25 mouse cellular contexts compared by ENCODE assay signal in the genomic region with DNA sequence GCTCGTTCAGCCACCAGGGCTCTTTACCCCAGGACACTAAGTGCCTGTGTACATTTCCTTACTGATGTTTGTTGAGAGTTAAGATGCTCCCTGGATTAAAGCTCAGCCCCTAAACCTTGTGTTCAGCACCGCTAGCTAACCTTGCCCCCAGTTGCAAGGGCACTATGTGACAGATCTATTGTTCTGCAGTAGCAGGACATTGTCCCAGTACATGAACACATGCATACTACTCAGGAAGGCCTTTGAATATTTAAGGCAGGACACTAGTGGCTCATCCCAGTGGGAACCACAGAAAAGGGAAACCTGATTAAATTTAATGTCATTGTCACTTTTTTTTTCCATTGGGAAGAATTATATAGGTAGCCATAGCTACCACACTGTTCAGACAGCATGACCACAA.
A peak's percentile ranks its signal among the peaks of the same experiment; 100 is the strongest.
DNase-seq lines count a peak whose midpoint lies in the region; ATAC-seq and TF ChIP-seq lines count a peak whose summit lies in the region.
"Had no signal": no experiment of that assay in that cellular context is flagged by ENCODE, and none has a peak within 500 bp of the region (broad histone marks: within the 10 kb centered on the region; RNA-seq: fewer than 3 reads in every experiment).

No protein-coding gene starts in this region.

- H3K4me3 ChIP-seq in hindbrain, embryonic 11.5 days (ENCODE audit: low read depth, low read length) = no peak overlapping the region
- H3K4me3 ChIP-seq in hindbrain, embryonic 16.5 days (ENCODE audit: low read length) = no peak overlapping the region
- no peak overlapping the region for H3K4me3 ChIP-seq in midbrain, embryonic 13.5 days (replicated peaks)
- no peak overlapping the region for H3K4me3 ChIP-seq in midbrain, embryonic 15.5 days
- no peak overlapping the region for H3K4me3 ChIP-seq in lung, adult 2 months (replicated peaks; ENCODE audit: extremely low read depth, low read depth, low read length)
- H3K4me3 ChIP-seq: embryonic facial prominence, embryonic 13.5 days; embryonic facial prominence, embryonic 15.5 days; erythroblast, embryonic 14.5 days; forebrain, embryonic 13.5 days; forebrain, embryonic 15.5 days had no signal

- TF ChIP-seq POLR2A in lung, adult 2 months (IDR thresholded peaks at IDR 0.05; ENCODE audit: borderline replicate concordance, extremely low read depth, low read depth, low read length) = no peak

- no peaks in the 10 kb centered on the region for H3K9me3 ChIP-seq in hindbrain, embryonic 11.5 days (ENCODE audit: control insufficient read depth, low read length)
- H3K9me3 ChIP-seq in hindbrain, embryonic 16.5 days (ENCODE audit: control insufficient read depth, low read length) = no peaks in the 10 kb centered on the region
- no peaks in the 10 kb centered on the region for H3K9me3 ChIP-seq in midbrain, embryonic 13.5 days
- H3K9me3 ChIP-seq in midbrain, embryonic 15.5 days = no peaks in the 10 kb centered on the region
- H3K9me3 ChIP-seq: embryonic facial prominence, embryonic 13.5 days; embryonic facial prominence, embryonic 15.5 days; forebrain, embryonic 13.5 days; forebrain, embryonic 15.5 days; G1E had no signal

- no peak overlapping the region for H3K9ac ChIP-seq in hindbrain, embryonic 11.5 days (ENCODE audit: low read depth, low read length)
- no peak overlapping the region for H3K9ac ChIP-seq in hindbrain, embryonic 16.5 days (ENCODE audit: low read depth, low read length)
- no peak overlapping the region for H3K9ac ChIP-seq in midbrain, embryonic 13.5 days (replicated peaks)
- H3K9ac ChIP-seq in midbrain, embryonic 15.5 days = no peak overlapping the region
- H3K9ac ChIP-seq: embryonic facial prominence, embryonic 13.5 days; embryonic facial prominence, embryonic 15.5 days; forebrain, embryonic 13.5 days; forebrain, embryonic 15.5 days; forebrain, postnatal 0 days had no signal

- H3K36me3 ChIP-seq in hindbrain, embryonic 11.5 days (ENCODE audit: control insufficient read depth, insufficient read depth, low read length) = no peaks in the 10 kb centered on the region
- H3K36me3 ChIP-seq in hindbrain, embryonic 16.5 days (ENCODE audit: control insufficient read depth, insufficient read depth, low read length) = no peaks in the 10 kb centered on the region
- no peaks in the 10 kb centered on the region for H3K36me3 ChIP-seq in midbrain, embryonic 13.5 days
- H3K36me3 ChIP-seq in midbrain, embryonic 15.5 days (replicated peaks) = no peaks in the 10 kb centered on the region
- H3K36me3 ChIP-seq: embryonic facial prominence, embryonic 13.5 days; embryonic facial prominence, embryonic 15.5 days; forebrain, embryonic 15.5 days; G1E had no signal

- no peaks in the 10 kb centered on the region for H3K4me1 ChIP-seq in hindbrain, embryonic 11.5 days (replicated peaks; ENCODE audit: control insufficient read depth, insufficient read depth, low read length)
- H3K4me1 ChIP-seq in hindbrain, embryonic 16.5 days (ENCODE audit: control insufficient read depth, insufficient read depth, low read depth, low read length) = no peaks in the 10 kb centered on the region
- H3K4me1 ChIP-seq in midbrain, embryonic 13.5 days (replicated peaks) = peaks cover 5% of the 10 kb centered on the region; the same call in 1 of the 2 replicates
- no peaks in the 10 kb centered on the region for H3K4me1 ChIP-seq in midbrain, embryonic 15.5 days
- no peaks in the 10 kb centered on the region for H3K4me1 ChIP-seq in lung, adult 2 months (ENCODE audit: control insufficient read depth, insufficient read depth, low read length)
- H3K4me1 ChIP-seq: embryonic facial prominence, embryonic 13.5 days; embryonic facial prominence, embryonic 15.5 days; forebrain, embryonic 13.5 days; forebrain, embryonic 15.5 days had no signal

- no peak overlapping the region for H3K27ac ChIP-seq in hindbrain, embryonic 11.5 days (ENCODE audit: low read depth, low read length)
- H3K27ac ChIP-seq in hindbrain, embryonic 16.5 days (ENCODE audit: low read depth, low read length) = no peak overlapping the region
- H3K27ac ChIP-seq in midbrain, embryonic 13.5 days = no peak overlapping the region
- no peak overlapping the region for H3K27ac ChIP-seq in midbrain, embryonic 15.5 days
- H3K27ac ChIP-seq: embryonic facial prominence, embryonic 13.5 days; embryonic facial prominence, embryonic 15.5 days; forebrain, embryonic 13.5 days; forebrain, embryonic 15.5 days had no signal

- peak; percentile 60 for ATAC-seq in hindbrain, embryonic 11.5 days (ENCODE audit: low FRiP score)
- ATAC-seq in hindbrain, embryonic 16.5 days = no peak
- 0 out of 2 replicates have a peak, but pooled peaks have one; percentile 27 for ATAC-seq in midbrain, embryonic 13.5 days
- ATAC-seq in midbrain, embryonic 15.5 days (replicated peaks) = no peak
- ATAC-seq in erythroid progenitor cell, adult 5-6 weeks (replicated peaks; ENCODE audit: low FRiP score, poor library complexity, severe bottlenecking) = no peak
- ATAC-seq: forebrain, embryonic 13.5 days; forebrain, embryonic 15.5 days; forebrain, postnatal 0 days; Patski had no signal

- no peak for TF ChIP-seq CTCF in lung, adult 2 months (IDR thresholded peaks at IDR 0.05; ENCODE audit: insufficient read depth, low read length)

- H3K4me2 ChIP-seq in hindbrain, embryonic 11.5 days (replicated peaks; ENCODE audit: low read depth, low read length) = no peak overlapping the region
- H3K4me2 ChIP-seq in hindbrain, embryonic 16.5 days (ENCODE audit: low read length) = no peak overlapping the region
- no peak overlapping the region for H3K4me2 ChIP-seq in midbrain, embryonic 13.5 days (replicated peaks)
- H3K4me2 ChIP-seq in midbrain, embryonic 15.5 days = no peak overlapping the region
- H3K4me2 ChIP-seq: embryonic facial prominence, embryonic 13.5 days; embryonic facial prominence, embryonic 15.5 days; forebrain, embryonic 13.5 days; forebrain, embryonic 15.5 days had no signal

- 22% methylated on average over 2 of the region's 2 CpGs for WGBS in hindbrain, embryonic 11.5 days
- 33% methylated on average over 2 of the region's 2 CpGs for WGBS in hindbrain, embryonic 16.5 days
- 12% methylated on average over 2 of the region's 2 CpGs for WGBS in midbrain, embryonic 13.5 days
- 19% methylated on average over 2 of the region's 2 CpGs for WGBS in midbrain, embryonic 15.5 days
- 42% methylated on average over 2 of the region's 2 CpGs for WGBS in lung, adult 2 months

- no peaks in the 10 kb centered on the region for H3K27me3 ChIP-seq in hindbrain, embryonic 11.5 days (ENCODE audit: control insufficient read depth, insufficient read depth, low read length)
- no peaks in the 10 kb centered on the region for H3K27me3 ChIP-seq in hindbrain, embryonic 16.5 days (replicated peaks; ENCODE audit: control insufficient read depth, insufficient read depth, low read length)
- no peaks in the 10 kb centered on the region for H3K27me3 ChIP-seq in midbrain, embryonic 13.5 days
- H3K27me3 ChIP-seq in midbrain, embryonic 15.5 days (replicated peaks) = no peaks in the 10 kb centered on the region
- H3K27me3 ChIP-seq: embryonic facial prominence, embryonic 13.5 days; embryonic facial prominence, embryonic 15.5 days; forebrain, embryonic 13.5 days; forebrain, embryonic 15.5 days had no signal

- no peak for DNase-seq in hindbrain, embryonic 11.5 days (ENCODE audit: low spot score)
- DNase-seq in ES-CJ7 (ENCODE audit: low read depth, low spot score) = peak; percentile 19
- peak; percentile 24 for DNase-seq in ZHBTc4 (ENCODE audit: low read depth, low spot score)
- DNase-seq in lung, adult 2 months = no peak
- DNase-seq: adrenal gland, adult 2 months; adrenal gland, postnatal 10 days; adrenal gland, postnatal 25 days; cerebellum, adult 11 months; cerebellum, adult 18-20 months; cerebellum, adult 8-10 months; cerebellum, adult 9-11 months; cerebellum, postnatal 14 days; cerebellum, postnatal 36 days; forebrain, postnatal 0 days had no signal

Comparison
In these comparisons a context has a peak if more than half of its experiments do, and no peak if none do; other contexts are left out.
1. ATAC-seq: peak in hindbrain, embryonic 11.5 days (single experiment) and midbrain, embryonic 13.5 days (single experiment); none in hindbrain, embryonic 16.5 days (single experiment), midbrain, embryonic 15.5 days (single experiment) and erythroid progenitor cell, adult 5-6 weeks (single experiment).
2. DNase-seq: peak in ES-CJ7 (single experiment) and ZHBTc4 (single experiment); none in hindbrain, embryonic 11.5 days (single experiment) and lung, adult 2 months (single experiment).